Mouse (Mus musculus) heart, postnatal 0 days (tissue): ENCODE data around the gene Pfkl. TPM values are rescaled to one million over a fixed set of nuclear protein-coding genes. Genes with fewer than 3 reads are reported as not detected.

Source experiments
- ATAC-seq: fragments of 200-750 bp; cut with Nextera tagmentation; 2 replicates; pipeline ENCODE4 v1.8.0; 2017; ENCODE audit warnings: low read depth, moderate number of reproducible peaks, moderate library complexity; ENCODE audit not compliant: insufficient read depth
- DNase-seq: peaks from one replicate; pipeline ENCODE4 v3.0.0-alpha.2; 2016; ENCODE audit warnings: low spot score
- H3K27ac ChIP-seq: fragments of 300-500 bp; sonication (generic); 2 replicates; pipeline ENCODE4 v1.5.1; 2014; ENCODE audit warnings: low read depth, mild to moderate bottlenecking
- H3K27me3 ChIP-seq: fragments of 300-500 bp; sonication (generic); 2 replicates; pipeline ENCODE4 v1.6.1; 2014; ENCODE audit warnings: low read length, mixed read lengths; ENCODE audit not compliant: control insufficient read depth, insufficient read depth
- H3K36me3 ChIP-seq: fragments of 300-500 bp; sonication (generic); replicated peaks from 2 replicates; pipeline ENCODE4 v1.6.1; 2014; ENCODE audit warnings: low read length, mixed read lengths; ENCODE audit not compliant: control insufficient read depth, insufficient read depth
- H3K4me1 ChIP-seq: fragments of 300-500 bp; sonication (generic); 2 replicates; pipeline ENCODE4 v1.6.1; 2014; ENCODE audit warnings: antibody characterized with exemption; ENCODE audit not compliant: control insufficient read depth, insufficient read depth
- H3K4me2 ChIP-seq: fragments of 300-500 bp; sonication (generic); 2 replicates; pipeline ENCODE4 v1.6.1; 2014; ENCODE audit warnings: low read depth, mild to moderate bottlenecking, low read length, moderate library complexity
- H3K4me3 ChIP-seq: fragments of 300-500 bp; sonication (generic); 2 replicates; pipeline ENCODE4 v1.5.1; 2014; ENCODE audit warnings: low read depth, low read length
- H3K9ac ChIP-seq: fragments of 300-500 bp; sonication (generic); replicated peaks from 2 replicates; pipeline ENCODE4 v1.6.1; 2014; ENCODE audit warnings: low read depth, low read length, mixed read lengths
- H3K9me3 ChIP-seq: fragments of 300-500 bp; sonication (generic); replicated peaks from 2 replicates; pipeline ENCODE4 v1.6.1; 2016; ENCODE audit warnings: low read length; ENCODE audit not compliant: control insufficient read depth
- CTCF ChIP-seq: IDR thresholded peaks from 2 replicates; pipeline ENCODE4 v1.5.1; 2016; ENCODE audit warnings: antibody characterized with exemption, control low read depth, low read depth
- EP300 ChIP-seq: IDR thresholded peaks from 2 replicates; pipeline ENCODE4 v1.6.1; 2016; ENCODE audit warnings: antibody characterized with exemption, low read depth
- WGBS: fragments of 180-500 bp; shearing (Covaris S2); extraction: QIAGEN DNeasy Blood & Tissue Kit; methylation state at CpG from one replicate; pipeline ENCODE4 v1.1.7; 2014; 5-methylcytosine and 5-hydroxymethylcytosine counted together
- polyA plus RNA-seq: library from polyadenylated mRNA; unstranded; fragments of >200 nt; fragmentation: Nextera tagmentation; extraction: Ambion mirVana; gene quantifications from 2 replicates; pipeline ENCODE4 v1.2.1, GENCODE M21; 2015
- total RNA-seq: library from RNA; depleted of rRNA; stranded (reverse); fragments of >200 nt; gene quantifications from 2 replicates; pipeline ENCODE4 v1.2.3, GENCODE M21; 2014; ENCODE audit warnings: low replicate concordance

Gene Pfkl
- total and polyA plus RNA-seq, 2 experiments from 2014 or later: 68.9 to 353 TPM

DNA sequence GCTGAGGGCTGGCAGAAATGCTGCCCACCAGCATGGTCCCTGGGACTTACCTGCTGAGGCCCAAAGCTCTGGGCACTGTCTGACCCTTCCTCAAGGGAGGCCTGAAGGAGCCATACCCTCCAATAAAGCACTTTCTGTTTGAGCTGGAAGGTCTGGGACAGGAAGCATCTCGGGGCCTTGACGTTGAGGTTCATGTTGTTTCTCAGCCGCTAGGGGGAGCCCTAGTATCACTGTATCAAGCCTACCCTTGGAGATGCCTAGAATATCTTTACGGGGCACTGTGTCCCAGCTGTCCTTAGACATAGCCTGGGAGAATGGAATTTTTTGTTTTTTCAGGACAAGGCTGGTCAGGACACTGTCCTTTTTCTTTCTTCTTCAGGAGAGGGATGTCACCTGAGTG lies 25.2 kb downstream of the Pfkl start:
- no peak overlapping the region for H3K4me2 ChIP-seq
- no peaks in the 10 kb centered on the region for H3K9me3 ChIP-seq
- peak; percentile 88 for DNase-seq
- no peak overlapping the region for H3K4me3 ChIP-seq
- peaks cover 31% of the 10 kb centered on the region for H3K36me3 ChIP-seq
- no peak overlapping the region for H3K27ac ChIP-seq
- WGBS: 1% methylated on average over 4 of the region's 4 CpGs
- peak; percentile 84 for ATAC-seq
- H3K27me3 ChIP-seq: no peaks in the 10 kb centered on the region
- no peak for TF ChIP-seq EP300
- TF ChIP-seq CTCF: peak; percentile 94
- no peaks in the 10 kb centered on the region for H3K4me1 ChIP-seq
- H3K9ac ChIP-seq: no peak overlapping the region; the same call in 1 of the 2 replicates

GRCm38 (mm10) chr10:77978351-77979350 lies 31.2 kb downstream of the Pfkl start, which contains the start of gene 1810043G02Rik:
Gene 1810043G02Rik, plus strand, starts transcription at chr10:77978524.
- Histone ChIP-seq H3K4me3 (peak within 1 kb of the TSS; percentile 59), H3K4me2 (peak within 1 kb of the TSS; percentile 68), H3K27me3 (no peaks in the 10 kb centered on the region), H3K9ac (peak within 1 kb of the TSS; percentile 53), H3K36me3 (no peaks in the 10 kb centered on the region; the same call in none of the 2 replicates), H3K9me3 (no peaks in the 10 kb centered on the region), H3K27ac (no peak within 1 kb of the TSS), H3K4me1 (no peaks in the 10 kb centered on the region)
- 1% methylated on average over 53 of the region's 57 CpGs for WGBS
- no peak for TF ChIP-seq EP300
- TF ChIP-seq CTCF: 0 out of 2 replicates have a peak, but pooled peaks have one; percentile 0
- ATAC-seq: peak; percentile 98
- DNase-seq: peak; percentile 93

GRCm38 (mm10) chr10:77976458-77977150 lies 33.3 kb downstream of the Pfkl start:
- H3K4me1 ChIP-seq: no peaks in the 10 kb centered on the region
- no peaks in the 10 kb centered on the region for H3K9me3 ChIP-seq
- no peak overlapping the region for H3K4me2 ChIP-seq
- ATAC-seq (no peak), DNase-seq (no peak)
- 60% methylated on average over 8 of the region's 8 CpGs for WGBS
- H3K36me3 ChIP-seq: no peaks in the 10 kb centered on the region; the same call in none of the 2 replicates
- no peak overlapping the region for H3K27ac ChIP-seq
- no peaks in the 10 kb centered on the region for H3K27me3 ChIP-seq
- no peak for TF ChIP-seq CTCF
- H3K4me3 ChIP-seq: no peak overlapping the region
- H3K9ac ChIP-seq: no peak overlapping the region

- no peak for TF ChIP-seq EP300
- no peak for TF ChIP-seq CTCF
- no peak for DNase-seq
- no peak for ATAC-seq
- Histone ChIP-seq H3K4me3 (no peak overlapping the region), H3K9ac (no peak overlapping the region), H3K27ac (no peak overlapping the region), H3K4me1 (no peaks in the 10 kb centered on the region), H3K36me3 (no peaks in the 10 kb centered on the region; the same call in 1 of the 2 replicates), H3K27me3 (0 out of 2 replicates have a peak, but pooled peaks cover 1% of the 10 kb centered on the region), H3K9me3 (no peaks in the 10 kb centered on the region), H3K4me2 (no peak overlapping the region)
- 10% methylated on average over 4 of the region's 4 CpGs for WGBS
These were observed 34.2 kb downstream of the Pfkl start for GRCm38 (mm10) chr10:77975653-77976052.

DNA sequence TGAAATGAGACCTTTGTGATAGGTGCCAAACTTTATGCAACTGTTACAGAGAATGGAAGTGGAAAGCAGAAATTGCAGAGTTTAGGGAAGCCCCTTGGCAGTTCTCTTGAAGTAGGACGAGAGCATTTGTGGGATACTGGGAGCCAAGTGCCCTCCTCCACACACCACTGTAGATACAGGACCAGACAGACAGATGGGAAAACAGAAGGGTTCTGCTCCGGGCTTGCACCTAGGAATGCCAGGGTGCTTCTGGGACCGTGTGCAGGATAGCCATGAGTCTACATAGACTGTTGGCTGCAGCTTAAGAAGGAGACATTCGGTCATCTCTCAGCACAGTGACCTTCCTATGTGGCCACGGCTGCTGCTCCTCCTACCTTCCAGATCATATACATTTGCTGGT lies 35.1 kb downstream of the Pfkl start:
- WGBS: 40% methylated on average over 5 of the region's 5 CpGs
- ATAC-seq (no peak), DNase-seq (no peak)
- Histone ChIP-seq H3K9me3 (no peaks in the 10 kb centered on the region), H3K9ac (no peak overlapping the region), H3K27me3 (peaks cover 10% of the 10 kb centered on the region; the same call in 1 of the 2 replicates), H3K4me2 (no peak overlapping the region), H3K27ac (no peak overlapping the region), H3K4me3 (no peak overlapping the region), H3K36me3 (no peaks in the 10 kb centered on the region), H3K4me1 (no peaks in the 10 kb centered on the region)
- no peak for TF ChIP-seq EP300
- TF ChIP-seq CTCF: no peak
